Mouse (Mus musculus): ENCODE results near the gene Ankrd33b. TPM values are rescaled to one million over a fixed set of nuclear protein-coding genes. Genes with fewer than 3 reads are reported as not detected.

Gene Ankrd33b
- total and polyA plus RNA-seq, 3 experiments = 50.0 to 69.6 (median 60.3) TPM

- no peak overlapping the region for H3K9ac ChIP-seq (ENCODE audit: insufficient read depth, low read depth)
- H3K36me3 ChIP-seq (replicated peaks in 1 of 2; ENCODE audit: control insufficient read depth in 1 of 2, insufficient read depth in 1 of 2, low read length in 1 of 2) = peaks cover 0 to 57% of the 10 kb centered on the region in 2 experiments
- dilution Hi-C loops (cut with MboI; ENCODE audit: extremely low pct_ligation_motif_present, extremely low pct_unique_long_range_greater_than_20kb, low sequenced_read_pairs) (no loop called here), in situ Hi-C loops (cut with MboI; ENCODE audit: low pct_ligation_motif_present, low pct_unique_long_range_greater_than_20kb, low sequenced_read_pairs) (loop anchor here (25.0 kb wide), 1 partner anchor 438 kb away; no protein-coding TSS in a partner anchor)
- H3K9me3 ChIP-seq (replicated peaks; ENCODE audit: low read length) = no peaks in the 10 kb centered on the region
- H3K4me1 ChIP-seq (ENCODE audit: control insufficient read depth in 1 of 2, insufficient read depth in 2 of 2) = peaks cover 35 to 76% of the 10 kb centered on the region in 2 experiments
- H3K27ac ChIP-seq (ENCODE audit: insufficient read depth, low read depth) = no peak overlapping the region
- no peak overlapping the region for H3K4me3 ChIP-seq (replicated peaks in 1 of 3; ENCODE audit: low read depth in 2 of 3, low read length in 2 of 3, poor library complexity in 1 of 3)
- no peak overlapping the region for H3K4me2 ChIP-seq (ENCODE audit: insufficient read depth, low read depth, poor library complexity, severe bottlenecking)
- TF ChIP-seq CHD1 (IDR thresholded peaks at IDR 0.05; ENCODE audit: low read depth, low read length) (no peak), RAD21 (IDR thresholded peaks at IDR 0.05; ENCODE audit: low read depth, low read length) (no peak), ZMIZ1 (IDR thresholded peaks at IDR 0.05; ENCODE audit: low read depth, low read length) (no peak), USF2 (conservative IDR thresholded peaks at IDR 0.05; ENCODE audit: low read depth, low read length) (no peak), TCF12 (IDR thresholded peaks at IDR 0.05; ENCODE audit: low read depth, low read length) (no peak), RCOR1 (conservative IDR thresholded peaks at IDR 0.05; ENCODE audit: low read depth, low read length) (no peak), JUN (IDR thresholded peaks at IDR 0.05; ENCODE audit: insufficient read depth, low read depth, low read length) (no peak), MYC (IDR thresholded peaks at IDR 0.05; ENCODE audit: low read depth, low read length) (no peak)
- H3K79me2 ChIP-seq (replicated peaks; ENCODE audit: control insufficient read depth, extremely low read depth, insufficient read depth, poor library complexity, severe bottlenecking) = no peaks in the 10 kb centered on the region
- H3K27me3 ChIP-seq (replicated peaks) = no peaks in the 10 kb centered on the region
- no peak for DNase-seq (ENCODE audit: extremely low read depth)
These were observed 116.8 kb downstream of the Ankrd33b start for GRCm38 (mm10) chr15:31250676-31251075.

GRCm38 (mm10) chr15:31250027-31250426 lies 117.5 kb downstream of the Ankrd33b start:
- no peak overlapping the region for H3K4me2 ChIP-seq (ENCODE audit: insufficient read depth, low read depth, poor library complexity, severe bottlenecking)
- H3K79me2 ChIP-seq (replicated peaks; ENCODE audit: control insufficient read depth, extremely low read depth, insufficient read depth, poor library complexity, severe bottlenecking) = no peaks in the 10 kb centered on the region
- no peak overlapping the region for H3K9ac ChIP-seq (ENCODE audit: insufficient read depth, low read depth)
- H3K27me3 ChIP-seq (replicated peaks) = no peaks in the 10 kb centered on the region
- dilution Hi-C loops (cut with MboI; ENCODE audit: extremely low pct_ligation_motif_present, extremely low pct_unique_long_range_greater_than_20kb, low sequenced_read_pairs) (no loop called here), in situ Hi-C loops (cut with MboI; ENCODE audit: low pct_ligation_motif_present, low pct_unique_long_range_greater_than_20kb, low sequenced_read_pairs) (loop anchor here (25.0 kb wide), 1 partner anchor 438 kb away; no protein-coding TSS in a partner anchor)
- peaks cover 30 to 70% of the 10 kb centered on the region in 2 experiments for H3K4me1 ChIP-seq (ENCODE audit: control insufficient read depth in 1 of 2, insufficient read depth in 2 of 2)
- H3K36me3 ChIP-seq (replicated peaks in 1 of 2; ENCODE audit: control insufficient read depth in 1 of 2, insufficient read depth in 1 of 2, low read length in 1 of 2) = peaks cover 0 to 59% of the 10 kb centered on the region in 2 experiments
- no peak overlapping the region for H3K27ac ChIP-seq (ENCODE audit: insufficient read depth, low read depth)
- no peak overlapping the region for H3K4me3 ChIP-seq (replicated peaks in 1 of 3; ENCODE audit: low read depth in 2 of 3, low read length in 2 of 3, poor library complexity in 1 of 3)
- no peaks in the 10 kb centered on the region for H3K9me3 ChIP-seq (replicated peaks; ENCODE audit: low read length)
- DNase-seq (ENCODE audit: extremely low read depth) = no peak
- TF ChIP-seq USF1 (IDR thresholded peaks at IDR 0.05; ENCODE audit: low read depth, low read length) (no peak), ELF1 (IDR thresholded peaks at IDR 0.05; ENCODE audit: low read depth, low read length) (no peak), JUND (conservative IDR thresholded peaks at IDR 0.05; ENCODE audit: low read depth, low read length) (no peak), CTCF (conservative IDR thresholded peaks at IDR 0.05 in 1 of 2, IDR thresholded peaks at IDR 0.05 in 1 of 2; ENCODE audit: low read depth in 2 of 2, low read length in 2 of 2) (no peak), POLR2A (IDR thresholded peaks at IDR 0.05; ENCODE audit: low read depth, low read length) (no peak), E2F4 (IDR thresholded peaks at IDR 0.05; ENCODE audit: insufficient replicate concordance, low read depth, low read length) (no peak), PAX5 (IDR thresholded peaks at IDR 0.05; ENCODE audit: low read length) (no peak), MAZ (IDR thresholded peaks at IDR 0.05; ENCODE audit: low read depth, low read length) (no peak), ZC3H11A (IDR thresholded peaks at IDR 0.05; ENCODE audit: low read depth, low read length) (no peak)
